Mouse (Mus musculus) limb, embryonic 12.5 days (tissue): ENCODE data around the gene Fgd3. TPM values are rescaled to one million over a fixed set of nuclear protein-coding genes. Genes with fewer than 3 reads are reported as not detected.

Source experiments
- ATAC-seq: fragments of 200-750 bp; cut with Nextera tagmentation; 2 replicates; pipeline ENCODE4 v1.8.0; 2017; ENCODE audit warnings: low read depth, moderate TSS enrichment; ENCODE audit not compliant: insufficient number of reproducible peaks, insufficient read depth, low FRiP score, low TSS enrichment
- H3K27ac ChIP-seq: fragments of 300-500 bp; sonication (generic); 2 replicates; pipeline ENCODE4 v1.5.1; 2016; ENCODE audit warnings: mild to moderate bottlenecking, moderate library complexity
- H3K27me3 ChIP-seq: fragments of 300-500 bp; sonication (generic); 2 replicates; pipeline ENCODE4 v1.6.1; 2016; ENCODE audit warnings: mild to moderate bottlenecking, moderate library complexity
- H3K36me3 ChIP-seq: fragments of 300-500 bp; sonication (generic); 2 replicates; pipeline ENCODE4 v1.6.1; 2016; ENCODE audit warnings: mild to moderate bottlenecking, moderate library complexity
- H3K4me1 ChIP-seq: fragments of 300-500 bp; sonication (generic); replicated peaks from 2 replicates; pipeline ENCODE4 v1.6.1; 2016
- H3K4me2 ChIP-seq: fragments of 300-500 bp; sonication (generic); 2 replicates; pipeline ENCODE4 v1.6.1; 2016; ENCODE audit warnings: mild to moderate bottlenecking, moderate library complexity
- H3K4me3 ChIP-seq: fragments of 300-500 bp; sonication (generic); replicated peaks from 2 replicates; pipeline ENCODE4 v1.5.1; 2016; ENCODE audit warnings: mild to moderate bottlenecking
- H3K9ac ChIP-seq: fragments of 300-500 bp; sonication (generic); replicated peaks from 2 replicates; pipeline ENCODE4 v1.6.1; 2016; ENCODE audit warnings: mild to moderate bottlenecking, moderate library complexity
- H3K9me3 ChIP-seq: fragments of 300-500 bp; sonication (generic); 2 replicates; pipeline ENCODE4 v1.6.1; 2016; ENCODE audit warnings: mild to moderate bottlenecking, moderate library complexity
- WGBS: fragments of 180-500 bp; shearing (Covaris S2); methylation state at CpG from one replicate; pipeline ENCODE4 v1.1.7; 2016; 5-methylcytosine and 5-hydroxymethylcytosine counted together
- polyA plus RNA-seq: library from polyadenylated mRNA; unstranded; fragments of >200 nt; fragmentation: Nextera tagmentation; extraction: Ambion mirVana; gene quantifications from 2 replicates; pipeline ENCODE4 v1.2.1, GENCODE M21; 2016

Gene Fgd3
- polyA plus RNA-seq, 1 experiment from 2014 or later = 0.66 TPM

GRCm38 (mm10) chr13:49341012-49341830 is 21.1 kb upstream of the Fgd3 start, which contains the start of gene Bicd2:
Gene Bicd2, plus strand, starts transcription at chr13:49341585.
- no peaks in the 10 kb centered on the region for H3K9me3 ChIP-seq
- peaks cover 43% of the 10 kb centered on the region for H3K4me1 ChIP-seq
- peak; percentile 99 for ATAC-seq
- H3K4me3 ChIP-seq = peak within 1 kb of the TSS; percentile 88
- under 1% methylated on average over 74 of the region's 74 CpGs for WGBS
- H3K27me3 ChIP-seq = no peaks in the 10 kb centered on the region
- H3K36me3 ChIP-seq = no peaks in the 10 kb centered on the region
- peak within 1 kb of the TSS; percentile 87 for H3K9ac ChIP-seq
- peak within 1 kb of the TSS; percentile 90 for H3K4me2 ChIP-seq
- peak within 1 kb of the TSS; percentile 84 for H3K27ac ChIP-seq

DNA sequence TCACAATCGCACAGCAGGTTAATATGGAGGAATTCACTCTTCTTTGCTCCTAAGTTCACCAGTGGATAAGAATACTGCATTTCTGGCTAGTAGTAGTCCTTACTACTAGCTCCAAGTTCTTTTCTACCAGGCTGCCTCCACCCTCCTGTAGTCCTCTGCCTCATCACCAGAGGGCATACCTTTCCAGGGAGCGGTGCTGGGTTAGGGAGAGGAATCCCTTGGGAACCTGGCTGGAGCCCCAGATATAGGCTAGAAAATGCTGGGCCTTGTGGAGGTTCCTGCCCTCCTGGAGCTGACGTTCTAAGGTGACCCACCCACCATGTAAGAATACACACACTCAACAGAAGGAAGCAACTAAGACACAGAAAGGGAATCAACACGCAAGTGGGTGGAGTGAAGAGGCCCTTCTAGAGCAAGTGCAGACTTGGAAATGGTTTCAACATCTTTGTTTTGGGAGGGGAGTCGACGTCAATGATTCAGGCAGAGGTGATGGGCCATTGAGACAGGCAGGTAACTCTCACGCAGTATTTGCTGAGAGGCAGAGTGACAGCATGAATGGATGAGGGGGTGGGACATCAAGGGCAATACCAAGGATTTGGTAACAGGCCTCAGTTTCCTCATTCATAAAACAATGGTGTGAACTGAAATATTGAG is 18.9 kb upstream of the Fgd3 start:
- ATAC-seq = no peak
- WGBS = 75% methylated on average over 7 of the region's 7 CpGs

DNA sequence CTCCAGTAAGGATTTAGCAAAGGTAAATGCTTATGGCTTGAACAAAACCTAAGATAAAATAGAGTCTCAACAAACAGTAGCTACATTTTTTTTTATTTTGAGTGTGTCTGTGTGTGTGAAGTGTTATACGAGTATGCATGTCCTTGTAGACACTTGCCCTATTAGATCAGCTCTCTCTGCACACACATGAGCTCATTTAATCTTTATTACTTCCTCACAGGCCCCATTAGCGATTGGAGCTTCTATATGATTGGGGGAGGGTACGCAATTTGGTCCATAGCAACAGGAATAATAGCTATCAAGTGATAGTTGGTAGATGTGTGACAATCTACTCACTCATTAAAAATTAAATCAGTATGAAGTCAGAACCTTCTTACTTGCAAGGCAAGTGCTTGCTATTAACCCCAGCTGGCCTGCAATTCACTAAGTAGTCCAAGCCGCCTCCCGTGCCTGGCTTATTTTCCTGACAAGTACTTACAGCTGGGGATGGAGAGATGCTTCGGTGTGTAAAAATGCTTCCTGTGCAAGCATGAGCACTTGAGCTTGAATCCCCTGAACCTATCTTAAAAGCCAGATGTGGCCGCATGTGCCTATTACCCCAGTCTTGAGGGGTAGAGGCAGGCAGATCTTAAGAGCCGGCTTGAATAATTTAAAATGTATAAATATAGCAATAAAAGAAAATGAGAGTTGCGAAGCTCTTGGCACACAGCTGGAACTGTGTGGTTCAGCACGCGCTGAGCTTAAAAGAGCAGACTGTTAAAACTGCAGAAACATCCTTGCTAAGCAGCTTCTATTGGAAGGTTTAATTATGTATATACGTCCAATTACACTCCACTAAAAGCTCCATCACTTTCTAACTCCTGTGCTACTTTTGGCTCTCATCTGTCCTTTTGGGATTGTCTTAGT is 15.2 kb upstream of the Fgd3 start:
- Histone ChIP-seq H3K27ac (no peak overlapping the region), H3K4me1 (peaks cover 15% of the 10 kb centered on the region), H3K36me3 (no peaks in the 10 kb centered on the region), H3K9ac (no peak overlapping the region), H3K27me3 (no peaks in the 10 kb centered on the region), H3K9me3 (no peaks in the 10 kb centered on the region), H3K4me2 (no peak overlapping the region), H3K4me3 (no peak overlapping the region)
- 27% methylated on average over 12 of the region's 12 CpGs for WGBS
- ATAC-seq = peak; percentile 69; the same call in 1 of the 2 replicates

More for the DNA sequence above, 18.9 kb upstream of the Fgd3 start:
- H3K9ac ChIP-seq = no peak overlapping the region
- no peak overlapping the region for H3K27ac ChIP-seq
- H3K4me1 ChIP-seq = peaks cover 38% of the 10 kb centered on the region
- no peak overlapping the region for H3K4me2 ChIP-seq
- H3K4me3 ChIP-seq = no peak overlapping the region
- no peaks in the 10 kb centered on the region for H3K9me3 ChIP-seq
- H3K27me3 ChIP-seq = no peaks in the 10 kb centered on the region
- no peaks in the 10 kb centered on the region for H3K36me3 ChIP-seq

GRCm38 (mm10) chr13:49333250-49333649 is 13.1 kb upstream of the Fgd3 start:
- H3K27me3 ChIP-seq = no peaks in the 10 kb centered on the region
- H3K36me3 ChIP-seq = no peaks in the 10 kb centered on the region
- no peak overlapping the region for H3K27ac ChIP-seq
- H3K4me1 ChIP-seq = peaks cover 12% of the 10 kb centered on the region
- H3K4me2 ChIP-seq = no peak overlapping the region
- H3K9me3 ChIP-seq = no peaks in the 10 kb centered on the region
- ATAC-seq = no peak
- no peak overlapping the region for H3K9ac ChIP-seq
- no peak overlapping the region for H3K4me3 ChIP-seq
- 72% methylated on average over 2 of the region's 2 CpGs for WGBS

- no peak overlapping the region for H3K4me2 ChIP-seq
- H3K9ac ChIP-seq = no peak overlapping the region
- H3K4me3 ChIP-seq = no peak overlapping the region
- H3K27me3 ChIP-seq = no peaks in the 10 kb centered on the region
- WGBS = 77% methylated on average over 4 of the region's 4 CpGs
- no peaks in the 10 kb centered on the region for H3K4me1 ChIP-seq
- no peak for ATAC-seq
- H3K27ac ChIP-seq = no peak overlapping the region
- H3K9me3 ChIP-seq = no peaks in the 10 kb centered on the region
- no peaks in the 10 kb centered on the region for H3K36me3 ChIP-seq
Observed at GRCm38 (mm10) chr13:49328101-49328500, 8.0 kb upstream of the Fgd3 start.

DNA sequence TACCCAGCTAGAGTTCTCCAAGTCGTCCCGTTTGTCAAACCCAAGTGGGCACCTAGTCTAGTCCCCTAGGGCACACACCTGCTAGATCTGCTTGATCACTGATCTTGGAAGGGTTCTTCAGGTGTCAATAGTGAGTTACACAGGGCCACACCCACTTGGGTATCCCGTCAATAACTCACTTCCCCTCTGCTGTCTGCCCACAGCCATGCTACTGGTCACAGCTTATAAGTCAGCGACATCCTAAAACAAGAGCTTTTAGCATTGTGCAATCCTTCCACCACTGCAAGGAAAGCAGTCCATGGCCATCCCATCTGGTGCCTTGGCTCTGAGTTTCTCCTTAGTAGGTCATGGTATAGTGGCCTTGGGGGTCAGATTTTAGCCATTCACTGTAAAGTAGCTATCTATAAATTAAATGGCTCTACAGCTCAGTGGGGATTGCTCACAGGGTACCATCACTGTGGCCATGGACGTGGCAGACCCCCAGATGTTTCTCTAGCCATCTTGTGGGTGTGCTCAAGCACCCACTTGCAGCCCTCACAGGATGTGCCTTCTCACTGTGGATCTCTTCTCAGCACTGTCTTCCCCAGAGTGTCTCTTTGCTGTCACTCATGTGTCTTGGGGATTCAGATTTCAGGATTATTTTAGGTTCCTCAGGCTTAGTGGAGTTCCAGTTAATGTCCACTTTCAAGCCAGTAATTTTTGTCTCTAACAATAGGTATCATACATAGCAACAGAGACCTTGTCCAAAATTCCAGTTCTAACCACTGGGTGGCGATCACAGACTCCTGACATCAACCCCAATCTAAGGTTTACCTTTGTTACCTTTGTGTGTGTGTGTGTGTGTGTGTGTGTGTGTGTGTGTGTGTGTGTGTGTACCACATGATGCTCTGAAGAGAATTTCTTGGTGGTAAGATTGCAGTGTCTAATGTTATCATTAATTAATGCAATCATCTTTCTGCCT is 6.4 kb upstream of the Fgd3 start:
- Histone ChIP-seq H3K4me1 (peaks cover 5% of the 10 kb centered on the region; the same call in 1 of the 2 replicates), H3K9ac (no peak overlapping the region), H3K36me3 (no peaks in the 10 kb centered on the region), H3K4me3 (no peak overlapping the region), H3K9me3 (no peaks in the 10 kb centered on the region), H3K4me2 (no peak overlapping the region), H3K27me3 (no peaks in the 10 kb centered on the region), H3K27ac (no peak overlapping the region)
- ATAC-seq = no peak
- WGBS = 59% methylated on average over 6 of the region's 6 CpGs

- H3K36me3 ChIP-seq = no peaks in the 10 kb centered on the region
Observed at GRCm38 (mm10) chr13:49324871-49325270, 4.8 kb upstream of the Fgd3 start.

DNA sequence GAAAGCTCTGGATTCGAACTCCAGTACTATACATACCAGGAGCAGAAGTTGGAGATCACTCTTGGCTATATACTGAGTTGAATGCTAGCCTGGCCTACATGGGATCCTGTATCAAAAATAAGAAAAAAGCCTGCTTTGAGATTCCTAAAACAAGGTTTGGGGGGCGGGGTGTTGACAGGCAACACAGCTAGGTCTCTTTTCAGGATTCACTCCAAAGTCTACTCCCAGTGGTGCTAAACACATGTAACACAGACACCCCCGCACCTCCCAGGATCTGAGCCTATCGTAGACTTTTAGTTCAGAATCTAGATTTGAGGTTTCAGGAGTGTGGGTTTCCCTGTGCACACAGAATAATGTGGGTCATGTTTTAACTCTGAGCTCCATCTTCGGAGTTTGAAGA is 2.6 kb upstream of the Fgd3 start:
- no peak overlapping the region for H3K27ac ChIP-seq
- H3K4me2 ChIP-seq = no peak overlapping the region
- H3K9ac ChIP-seq = no peak overlapping the region
- 86% methylated on average over 5 of the region's 5 CpGs for WGBS
- H3K27me3 ChIP-seq = no peaks in the 10 kb centered on the region
- no peaks in the 10 kb centered on the region for H3K36me3 ChIP-seq
- no peak for ATAC-seq
- no peak overlapping the region for H3K4me3 ChIP-seq
- no peaks in the 10 kb centered on the region for H3K9me3 ChIP-seq
- peaks cover 26% of the 10 kb centered on the region for H3K4me1 ChIP-seq

More at GRCm38 (mm10) chr13:49324871-49325270, 4.8 kb upstream of the Fgd3 start:
- H3K4me1 ChIP-seq = peaks cover 13% of the 10 kb centered on the region
- H3K9ac ChIP-seq = no peak overlapping the region
- H3K27me3 ChIP-seq = no peaks in the 10 kb centered on the region
- ATAC-seq = no peak
- WGBS = 86% methylated on average over 5 of the region's 5 CpGs
- no peak overlapping the region for H3K27ac ChIP-seq
- H3K4me2 ChIP-seq = no peak overlapping the region
- H3K9me3 ChIP-seq = no peaks in the 10 kb centered on the region
- H3K4me3 ChIP-seq = no peak overlapping the region

GRCm38 (mm10) chr13:49322169-49322568 is 2.1 kb upstream of the Fgd3 start:
- no peak overlapping the region for H3K27ac ChIP-seq
- no peaks in the 10 kb centered on the region for H3K27me3 ChIP-seq
- no peaks in the 10 kb centered on the region for H3K9me3 ChIP-seq
- no peak overlapping the region for H3K9ac ChIP-seq
- 83% methylated on average over 5 of the region's 5 CpGs for WGBS
- H3K4me2 ChIP-seq = no peak overlapping the region
- H3K36me3 ChIP-seq = no peaks in the 10 kb centered on the region
- H3K4me1 ChIP-seq = peaks cover 26% of the 10 kb centered on the region
- no peak overlapping the region for H3K4me3 ChIP-seq
- ATAC-seq = no peak

GRCm38 (mm10) chr13:49321452-49321851 is 1.3 kb upstream of the Fgd3 start:
- 70% methylated on average over 3 of the region's 3 CpGs for WGBS
- H3K4me1 ChIP-seq = peaks cover 31% of the 10 kb centered on the region
- no peak overlapping the region for H3K4me2 ChIP-seq
- no peak overlapping the region for H3K4me3 ChIP-seq
- no peak for ATAC-seq
- H3K9ac ChIP-seq = no peak overlapping the region
- H3K27ac ChIP-seq = no peak overlapping the region
- H3K27me3 ChIP-seq = no peaks in the 10 kb centered on the region
- no peaks in the 10 kb centered on the region for H3K9me3 ChIP-seq
- no peaks in the 10 kb centered on the region for H3K36me3 ChIP-seq
